Mouse (Mus musculus): ENCODE data around the gene Nup210. TPM values are rescaled to one million over a fixed set of nuclear protein-coding genes. Genes with fewer than 3 reads are reported as not detected.
"Not testable (repeated sequence)": the region's sequence is repeated elsewhere in the genome, so short reads cannot be mapped to it uniquely, and the experiment has no call there.

The Nup210 gene
- polyA plus RNA-seq, 1 experiment from 2014 or later = 11.8 TPM

GRCm38 (mm10) chr6:91105400-91106129 lies 11.1 kb downstream of the Nup210 start:
- DNase-seq = no peak
- TF ChIP-seq CTCF (IDR thresholded peaks at IDR 0.05; ENCODE audit: low read depth) (peak; percentile 50), EP300 (IDR thresholded peaks at IDR 0.05; ENCODE audit: low read depth) (no peak)
- ATAC-seq = peak; percentile 63
- H3K9me3 ChIP-seq (ENCODE audit: low read length) = no peaks in the 10 kb centered on the region
- no peak overlapping the region for H3K27ac ChIP-seq (ENCODE audit: low read depth)
- peaks cover 3% of the 10 kb centered on the region; the same call in 1 of the 2 replicates for H3K36me3 ChIP-seq (replicated peaks; ENCODE audit: insufficient read depth, low read length)
- H3K9ac ChIP-seq (replicated peaks) = no peak overlapping the region
- H3K27me3 ChIP-seq (ENCODE audit: insufficient read depth, low read length) = no peaks in the 10 kb centered on the region
- 65% methylated on average over 2 of the region's 2 CpGs for WGBS (ENCODE audit: insufficient replicate concordance)
- peaks cover 51% of the 10 kb centered on the region for H3K4me1 ChIP-seq (ENCODE audit: insufficient read depth)
- H3K4me2 ChIP-seq (ENCODE audit: low read depth, low read length) = no peak overlapping the region
- no peak overlapping the region for H3K4me3 ChIP-seq (ENCODE audit: low read depth, low read length)

DNA sequence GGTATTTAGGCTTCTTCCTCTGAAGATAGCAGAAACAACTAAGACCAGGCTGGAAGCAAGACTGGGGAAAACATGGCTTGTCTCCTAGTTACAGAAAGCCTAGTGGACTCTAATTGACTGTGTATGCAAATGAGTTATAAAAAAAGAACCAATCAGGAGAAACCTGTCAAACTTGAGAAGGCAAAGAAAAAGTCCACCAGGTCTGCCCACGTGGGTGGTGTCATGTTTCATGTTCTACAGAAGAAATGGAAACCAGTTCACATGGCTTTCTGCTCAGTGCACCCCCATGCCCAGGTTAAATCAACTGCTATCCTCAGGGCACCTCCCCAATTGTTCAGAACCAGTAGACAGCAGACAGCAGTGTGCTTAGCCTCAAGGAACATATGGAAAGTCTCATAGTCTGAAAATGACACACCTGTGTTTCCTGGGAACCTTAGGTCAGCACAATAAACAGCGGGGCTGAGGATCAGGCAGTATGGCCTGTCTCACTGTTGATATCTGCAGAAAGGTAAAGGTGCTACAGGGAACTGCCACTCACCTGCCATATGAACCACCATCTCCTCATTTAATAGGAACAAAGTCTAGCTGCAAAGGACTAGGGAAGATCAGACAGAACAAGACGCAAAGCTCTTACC lies 11.7 kb downstream of the Nup210 start:
- TF ChIP-seq CTCF (IDR thresholded peaks at IDR 0.05; ENCODE audit: low read depth) = no peak
- TF ChIP-seq EP300 (IDR thresholded peaks at IDR 0.05; ENCODE audit: low read depth) = no peak
- WGBS (ENCODE audit: insufficient replicate concordance) = 56% methylated on average over 3 of the region's 3 CpGs
- DNase-seq (peak; percentile 55), ATAC-seq (peak; percentile 67)
- H3K27ac ChIP-seq (ENCODE audit: low read depth) = no peak overlapping the region
- H3K36me3 ChIP-seq (replicated peaks; ENCODE audit: insufficient read depth, low read length) = peaks cover 3% of the 10 kb centered on the region; the same call in 1 of the 2 replicates
- peaks cover 47% of the 10 kb centered on the region for H3K4me1 ChIP-seq (ENCODE audit: insufficient read depth)
- no peaks in the 10 kb centered on the region for H3K27me3 ChIP-seq (ENCODE audit: insufficient read depth, low read length)
- H3K9me3 ChIP-seq (ENCODE audit: low read length) = no peaks in the 10 kb centered on the region
- no peak overlapping the region for H3K4me3 ChIP-seq (ENCODE audit: low read depth, low read length)
- H3K4me2 ChIP-seq (ENCODE audit: low read depth, low read length) = no peak overlapping the region
- H3K9ac ChIP-seq (replicated peaks) = 0 out of 2 replicates have a peak overlapping the region, but pooled peaks have one; percentile 18

DNA sequence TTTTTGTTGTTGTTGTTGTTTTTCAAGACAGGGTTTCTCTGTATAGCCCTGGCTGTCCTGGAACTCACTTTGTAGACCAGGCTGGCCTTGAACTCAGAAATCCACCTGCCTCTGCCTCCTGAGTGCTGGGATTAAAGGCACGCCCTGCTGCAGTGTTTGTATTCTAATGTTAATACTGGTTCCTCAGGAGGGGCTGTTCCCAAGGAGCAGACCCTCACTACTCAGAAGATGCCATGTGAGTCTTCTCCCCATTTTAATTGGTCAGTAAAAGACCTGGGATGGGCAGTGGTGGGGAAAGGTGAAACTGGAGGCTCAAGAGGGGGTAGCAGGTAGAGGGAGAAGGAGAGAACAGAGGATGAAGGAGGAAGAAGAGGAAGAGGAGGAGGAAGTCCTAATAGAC lies 13.2 kb downstream of the Nup210 start:
- not testable (repeated sequence) for ATAC-seq; H3K4me2 ChIP-seq (ENCODE audit: low read depth, low read length); H3K4me3 ChIP-seq (ENCODE audit: low read depth, low read length); H3K9me3 ChIP-seq (ENCODE audit: low read length); H3K27me3 ChIP-seq (ENCODE audit: insufficient read depth, low read length); DNase-seq; H3K9ac ChIP-seq (replicated peaks); H3K27ac ChIP-seq (ENCODE audit: low read depth)
- Histone ChIP-seq H3K4me1 (ENCODE audit: insufficient read depth) (peaks cover 35% of the 10 kb centered on the region), H3K36me3 (replicated peaks; ENCODE audit: insufficient read depth, low read length) (peaks cover 11% of the 10 kb centered on the region)
- 81% methylated on average over 1 of the region's 1 CpGs for WGBS (ENCODE audit: insufficient replicate concordance)

DNA sequence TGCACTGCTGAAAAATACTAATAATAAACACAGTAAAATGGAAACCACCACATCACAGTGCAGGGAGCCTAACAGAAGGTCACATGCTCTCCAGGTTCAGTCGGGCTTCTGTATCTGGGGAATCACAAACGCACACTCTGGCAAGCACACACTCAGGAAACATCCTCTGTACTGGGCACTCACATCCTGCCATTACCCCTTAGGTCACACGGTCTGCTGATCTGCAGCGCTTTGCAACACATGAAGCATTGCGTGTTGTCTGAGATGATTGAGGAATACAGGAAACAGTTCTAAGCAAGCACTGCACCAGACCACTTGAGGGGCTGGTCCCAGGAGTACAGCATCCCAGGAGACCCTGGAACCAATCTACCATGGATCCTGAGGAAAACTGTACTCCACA lies 16.0 kb downstream of the Nup210 start:
- Histone ChIP-seq H3K4me3 (ENCODE audit: low read depth, low read length) (no peak overlapping the region), H3K4me1 (ENCODE audit: insufficient read depth) (peaks cover 34% of the 10 kb centered on the region), H3K9ac (replicated peaks) (no peak overlapping the region), H3K27ac (ENCODE audit: low read depth) (no peak overlapping the region), H3K4me2 (ENCODE audit: low read depth, low read length) (no peak overlapping the region), H3K9me3 (ENCODE audit: low read length) (no peaks in the 10 kb centered on the region), H3K27me3 (ENCODE audit: insufficient read depth, low read length) (no peaks in the 10 kb centered on the region), H3K36me3 (replicated peaks; ENCODE audit: insufficient read depth, low read length) (peaks cover 35% of the 10 kb centered on the region)
- 53% methylated on average over 5 of the region's 5 CpGs for WGBS (ENCODE audit: insufficient replicate concordance)
- DNase-seq (no peak), ATAC-seq (peak; percentile 20; the same call in 1 of the 2 replicates)
- TF ChIP-seq EP300 (IDR thresholded peaks at IDR 0.05; ENCODE audit: low read depth) (no peak), CTCF (IDR thresholded peaks at IDR 0.05; ENCODE audit: low read depth) (no peak)

DNA sequence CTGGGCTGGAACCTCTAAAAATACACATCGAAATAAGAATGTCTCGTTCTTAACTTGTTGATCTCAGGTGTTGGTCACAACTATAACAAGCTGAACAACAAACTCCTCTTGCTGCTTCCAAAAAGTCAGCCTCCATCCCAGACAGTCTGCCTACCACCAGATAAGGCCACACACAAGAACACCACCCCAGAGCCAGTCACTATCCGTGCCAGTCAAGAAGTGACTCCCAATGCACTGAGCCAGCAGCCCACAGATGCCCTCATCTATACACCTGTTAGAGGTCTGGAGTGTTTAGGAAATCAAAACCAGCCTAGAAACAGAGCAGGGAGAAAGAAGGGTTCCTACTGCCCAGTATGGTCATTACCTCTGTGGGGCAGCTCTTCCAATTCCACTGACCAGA lies 18.8 kb downstream of the Nup210 start:
- ATAC-seq (no peak), DNase-seq (no peak)
- Histone ChIP-seq H3K9me3 (ENCODE audit: low read length) (no peaks in the 10 kb centered on the region), H3K27ac (ENCODE audit: low read depth) (no peak overlapping the region), H3K27me3 (ENCODE audit: insufficient read depth, low read length) (no peaks in the 10 kb centered on the region), H3K4me2 (ENCODE audit: low read depth, low read length) (no peak overlapping the region), H3K36me3 (replicated peaks; ENCODE audit: insufficient read depth, low read length) (peaks cover 59% of the 10 kb centered on the region), H3K9ac (replicated peaks) (no peak overlapping the region), H3K4me3 (ENCODE audit: low read depth, low read length) (no peak overlapping the region), H3K4me1 (ENCODE audit: insufficient read depth) (peaks cover 12% of the 10 kb centered on the region; the same call in 1 of the 2 replicates)
- TF ChIP-seq CTCF (IDR thresholded peaks at IDR 0.05; ENCODE audit: low read depth) = no peak
- TF ChIP-seq EP300 (IDR thresholded peaks at IDR 0.05; ENCODE audit: low read depth) = no peak
- WGBS (ENCODE audit: insufficient replicate concordance) = 97% methylated on average over 3 of the region's 3 CpGs

DNA sequence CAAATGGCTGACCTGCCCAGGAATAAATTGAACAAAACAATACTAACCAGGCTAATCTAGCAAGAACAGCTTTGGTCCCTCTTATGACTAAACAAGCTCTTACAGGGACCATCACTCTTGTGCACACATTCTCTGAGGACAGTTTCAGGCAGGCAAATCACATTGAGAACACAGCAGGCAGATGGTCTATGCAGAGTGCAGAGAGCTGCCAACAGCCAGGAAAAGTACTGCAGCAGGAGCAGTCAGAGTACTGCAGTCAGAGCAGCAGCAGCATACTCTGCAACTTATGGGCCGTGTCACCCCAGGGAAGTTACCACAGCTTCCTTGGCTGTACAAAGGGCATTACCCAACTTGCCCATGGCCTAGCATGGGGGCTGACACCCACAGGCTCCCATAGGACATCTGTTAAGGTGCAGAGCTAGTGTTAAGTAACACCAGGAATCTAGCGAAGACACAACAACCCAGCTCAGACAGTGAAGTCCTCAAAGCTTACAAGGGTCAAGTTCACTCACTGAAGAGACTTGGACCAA lies 21.5 kb downstream of the Nup210 start:
- WGBS (ENCODE audit: insufficient replicate concordance) = 85% methylated on average over 2 of the region's 2 CpGs
- H3K27ac ChIP-seq (ENCODE audit: low read depth) = no peak overlapping the region

More for the DNA sequence above, 21.5 kb downstream of the Nup210 start:
- Histone ChIP-seq H3K9me3 (ENCODE audit: low read length) (no peaks in the 10 kb centered on the region), H3K36me3 (replicated peaks; ENCODE audit: insufficient read depth, low read length) (peaks cover 81% of the 10 kb centered on the region), H3K9ac (replicated peaks) (no peak overlapping the region), H3K27me3 (ENCODE audit: insufficient read depth, low read length) (no peaks in the 10 kb centered on the region), H3K4me1 (ENCODE audit: insufficient read depth) (peaks cover 2% of the 10 kb centered on the region; the same call in 1 of the 2 replicates), H3K4me2 (ENCODE audit: low read depth, low read length) (no peak overlapping the region), H3K4me3 (ENCODE audit: low read depth, low read length) (no peak overlapping the region)
- DNase-seq = no peak
- ATAC-seq = no peak
- TF ChIP-seq EP300 (IDR thresholded peaks at IDR 0.05; ENCODE audit: low read depth) (no peak), CTCF (IDR thresholded peaks at IDR 0.05; ENCODE audit: low read depth) (no peak)
